Mouse (Mus musculus): ENCODE data around the gene Grin2d.

Gene Grin2d

GRCm38 (mm10) chr7:45848447-45849027 lies 29.6 kb downstream of the Grin2d start:
- DNase-seq = no peak

- DNase-seq = no peak
These were observed 35.0 kb downstream of the Grin2d start for GRCm38 (mm10) chr7:45842950-45843744.

GRCm38 (mm10) chr7:45833924-45834323 lies 44.3 kb downstream of the Grin2d start:
- no peak for DNase-seq

GRCm38 (mm10) chr7:45833148-45833790 lies 44.9 kb downstream of the Grin2d start:
- peak; percentile 31 for DNase-seq

GRCm38 (mm10) chr7:45832428-45832827 lies 45.8 kb downstream of the Grin2d start:
- no peak for DNase-seq

GRCm38 (mm10) chr7:45831128-45831525 lies 47.1 kb downstream of the Grin2d start:
- DNase-seq = no peak

- peak; percentile 89 for DNase-seq
These were observed 47.6 kb downstream of the Grin2d start, which contains the start of gene Grwd1 for GRCm38 (mm10) chr7:45830427-45831127. Grwd1 (minus strand) TSS chr7:45830944.

- no peak for DNase-seq
These were observed 51.5 kb downstream of the Grin2d start for GRCm38 (mm10) chr7:45826631-45827030.

DNA sequence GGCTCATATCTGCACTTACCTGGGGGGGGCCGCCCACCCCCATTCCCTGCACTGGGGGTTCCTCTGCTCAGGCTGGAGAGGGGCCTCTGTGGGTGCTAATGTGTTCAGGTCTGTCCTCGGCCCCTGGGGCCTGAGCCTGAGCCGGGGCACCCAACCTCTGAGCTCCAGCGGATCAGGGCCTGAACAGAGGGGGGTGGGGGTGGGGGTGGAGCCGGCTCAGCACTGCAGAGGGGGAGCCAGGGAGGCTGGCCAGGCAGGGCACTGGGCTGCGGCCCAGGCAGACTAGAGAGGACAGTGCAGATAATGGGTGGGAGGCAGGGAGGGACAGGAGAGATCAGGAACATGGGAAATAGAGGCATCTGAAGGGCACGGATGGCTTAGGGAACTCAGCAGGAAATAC lies 53.6 kb downstream of the Grin2d start, which contains the start of gene Kcnj14:
Kcnj14 (minus strand) TSS at position 185 of the 400 bp plus-strand sequence.
- DNase-seq = no peak

- DNase-seq = no peak
These were observed 57.3 kb downstream of the Grin2d start for GRCm38 (mm10) chr7:45820913-45821312.

DNA sequence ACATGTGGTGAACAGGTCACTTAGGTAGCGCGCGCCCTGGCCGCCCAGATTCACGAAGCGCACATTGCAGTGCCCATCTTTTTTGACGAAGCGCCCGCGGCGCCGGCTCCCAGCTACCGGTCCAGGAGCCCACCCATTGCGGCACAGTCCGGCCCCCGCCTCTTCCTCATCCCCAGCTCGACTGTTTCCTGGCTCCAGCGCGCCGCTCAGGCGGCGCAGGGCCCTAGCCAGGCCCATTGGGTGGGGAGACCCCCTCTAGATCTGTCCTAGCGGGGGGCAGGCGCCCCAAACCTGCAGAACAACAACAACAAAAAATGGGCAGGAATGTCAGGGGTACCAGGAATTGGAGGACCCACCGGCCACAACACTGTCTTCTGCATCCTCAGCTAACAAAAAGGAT lies 58.3 kb downstream of the Grin2d start:
- no peak for DNase-seq

DNA sequence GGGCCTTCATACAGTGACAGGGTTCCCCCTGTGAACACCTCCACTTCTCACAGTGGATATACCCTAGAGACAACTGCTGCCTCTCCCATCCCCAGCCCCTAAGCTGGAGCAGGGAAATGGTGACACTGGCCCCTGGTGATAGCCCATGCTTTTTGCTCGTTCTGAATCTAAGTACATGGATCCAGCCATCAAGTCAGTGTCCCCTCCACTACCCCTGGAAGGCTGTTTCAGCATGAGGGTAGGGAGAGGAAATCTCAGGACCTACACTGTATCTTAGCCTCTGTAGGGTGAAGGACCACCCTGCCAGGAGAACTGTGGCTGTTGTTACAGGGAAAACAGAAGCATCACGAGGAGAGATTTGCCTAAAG lies 62.2 kb downstream of the Grin2d start:
- no peak for DNase-seq

GRCm38 (mm10) chr7:45815323-45815983 lies 62.7 kb downstream of the Grin2d start:
- DNase-seq = no peak

DNA sequence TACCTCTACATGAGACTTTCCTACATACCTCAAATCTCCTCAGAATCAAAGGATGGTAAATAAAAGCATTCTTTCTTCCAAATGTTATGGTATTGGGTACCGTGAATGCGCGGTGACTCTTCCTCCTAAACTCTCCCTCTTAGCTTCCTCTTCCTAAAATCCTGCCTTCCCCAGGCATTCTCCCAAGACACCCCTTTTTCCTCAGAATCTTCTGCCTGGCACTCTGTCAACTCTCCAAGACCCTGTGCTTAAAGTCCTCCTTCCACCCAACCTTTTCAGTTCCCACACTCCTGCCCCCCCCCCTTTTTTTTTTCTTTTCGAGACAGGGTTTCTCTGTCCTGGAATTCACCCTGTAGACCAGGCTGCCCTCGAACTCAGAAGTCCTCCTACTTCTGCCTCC lies 63.3 kb downstream of the Grin2d start:
- no peak for DNase-seq

GRCm38 (mm10) chr7:45813787-45814779 lies 64.1 kb downstream of the Grin2d start, which contains the start of gene Cyth2:
Cyth2 (minus strand) TSS chr7:45814581.
- peak; percentile 99 for DNase-seq

DNA sequence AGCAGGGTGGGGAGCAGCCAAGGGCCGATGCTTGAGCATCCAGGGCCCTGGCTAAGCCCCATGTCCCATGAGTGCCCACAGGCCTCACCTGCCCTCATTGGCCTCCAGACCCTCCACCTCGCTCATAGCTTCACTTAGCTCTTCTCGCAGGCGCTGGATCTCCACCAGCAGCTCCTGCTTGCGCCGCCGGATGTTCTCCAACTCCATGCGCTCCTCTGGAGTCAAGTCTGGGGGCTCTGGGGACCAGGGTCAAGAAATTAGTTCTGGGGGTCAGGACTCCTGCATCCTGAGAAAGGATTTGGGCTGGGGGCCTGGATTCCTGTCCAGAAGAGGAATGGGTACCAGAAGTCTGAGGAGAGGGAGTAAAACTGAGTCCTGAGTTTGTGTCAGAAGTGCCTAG lies 65.3 kb downstream of the Grin2d start:
- no peak for DNase-seq

DNA sequence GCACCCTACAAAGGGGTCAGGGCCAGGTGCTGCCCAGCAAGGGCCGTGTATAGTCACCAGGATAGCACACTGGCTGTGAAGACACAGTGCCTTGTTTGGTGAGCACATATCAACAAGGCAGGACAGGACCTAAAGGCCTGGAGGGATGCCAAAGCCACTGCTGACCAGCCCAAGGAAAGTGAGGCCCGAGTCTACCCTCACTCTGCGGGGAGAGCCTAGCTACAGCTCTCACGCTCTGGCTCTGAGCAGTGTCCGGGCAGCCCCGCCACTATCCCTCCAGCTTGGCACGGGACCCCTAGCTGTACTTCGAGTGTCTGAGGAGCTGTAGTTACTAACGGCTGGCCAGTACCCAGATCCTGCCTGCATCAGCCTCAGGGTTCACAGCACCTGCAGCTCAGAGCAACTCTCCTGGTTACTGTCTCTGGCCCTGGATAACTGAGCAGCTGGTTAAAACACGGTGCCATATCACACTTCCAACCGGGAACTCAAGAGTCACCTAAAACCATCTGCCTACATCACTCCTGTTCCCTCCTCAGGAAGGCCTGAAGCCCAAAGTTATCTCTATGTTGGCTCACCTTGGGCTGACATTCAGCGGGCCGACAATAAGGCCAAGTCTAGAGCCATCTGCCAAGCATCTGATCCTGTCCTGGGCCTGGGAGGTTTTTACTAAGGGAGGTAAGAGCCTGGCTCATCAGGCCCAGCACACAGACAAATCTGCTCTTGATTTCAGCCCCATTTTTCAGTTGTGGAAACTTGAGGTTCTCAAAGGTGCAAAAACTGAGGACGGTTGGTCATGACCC lies 68.7 kb downstream of the Grin2d start:
- DNase-seq = no peak

- no peak for DNase-seq
These were observed 69.7 kb downstream of the Grin2d start for GRCm38 (mm10) chr7:45808471-45808870.

- no peak for DNase-seq
These were observed 72.2 kb downstream of the Grin2d start for GRCm38 (mm10) chr7:45805941-45806340.

DNA sequence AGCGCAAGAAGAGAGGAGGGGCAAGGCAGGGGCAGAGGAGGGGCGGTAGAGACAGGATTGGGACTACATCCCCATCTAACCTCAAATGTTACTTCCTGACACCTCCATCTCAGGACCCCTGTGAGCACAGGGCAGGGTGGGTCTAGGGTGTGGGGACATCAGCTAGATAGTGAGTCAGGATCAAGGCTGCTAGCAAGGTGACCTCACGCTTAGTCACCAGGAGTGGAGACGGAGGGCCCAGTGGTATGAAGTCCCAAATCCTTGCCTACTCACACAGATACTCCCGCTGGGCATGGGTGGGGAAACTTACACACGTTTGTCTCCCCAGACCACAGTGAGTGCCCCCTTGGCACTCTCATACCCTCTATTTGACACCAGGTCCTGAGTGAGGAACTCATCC lies 75.6 kb downstream of the Grin2d start:
- DNase-seq = no peak

DNA sequence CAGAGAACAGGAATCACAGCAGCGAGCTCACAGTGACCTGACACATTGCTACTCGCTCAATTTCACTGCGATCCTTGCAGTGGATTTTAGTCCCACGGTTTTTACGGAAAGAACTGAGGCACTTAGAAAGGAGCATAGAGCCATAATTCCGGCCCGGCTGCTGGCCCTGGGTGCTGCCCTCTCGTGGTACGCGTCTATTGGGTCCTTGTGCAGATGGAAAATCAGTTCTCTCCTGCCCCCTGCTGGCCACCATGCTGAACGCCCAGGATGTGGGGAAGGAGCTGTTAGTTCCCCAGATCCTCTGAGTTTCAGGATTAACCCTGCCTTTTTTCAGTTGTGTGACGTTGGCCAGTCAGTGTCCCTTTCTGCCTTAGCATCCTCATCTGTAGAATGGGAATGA lies 76.8 kb downstream of the Grin2d start:
- peak; percentile 95 for DNase-seq
